Mouse (Mus musculus): ENCODE results near the gene Ddx27. TPM values are rescaled to one million over a fixed set of nuclear protein-coding genes. Genes with fewer than 3 reads are reported as not detected.

Ddx27 gene
- polyA plus RNA-seq (2012; ENCODE audit: low replicate concordance) = 37.7 and 100 TPM in 2 replicates

DNA sequence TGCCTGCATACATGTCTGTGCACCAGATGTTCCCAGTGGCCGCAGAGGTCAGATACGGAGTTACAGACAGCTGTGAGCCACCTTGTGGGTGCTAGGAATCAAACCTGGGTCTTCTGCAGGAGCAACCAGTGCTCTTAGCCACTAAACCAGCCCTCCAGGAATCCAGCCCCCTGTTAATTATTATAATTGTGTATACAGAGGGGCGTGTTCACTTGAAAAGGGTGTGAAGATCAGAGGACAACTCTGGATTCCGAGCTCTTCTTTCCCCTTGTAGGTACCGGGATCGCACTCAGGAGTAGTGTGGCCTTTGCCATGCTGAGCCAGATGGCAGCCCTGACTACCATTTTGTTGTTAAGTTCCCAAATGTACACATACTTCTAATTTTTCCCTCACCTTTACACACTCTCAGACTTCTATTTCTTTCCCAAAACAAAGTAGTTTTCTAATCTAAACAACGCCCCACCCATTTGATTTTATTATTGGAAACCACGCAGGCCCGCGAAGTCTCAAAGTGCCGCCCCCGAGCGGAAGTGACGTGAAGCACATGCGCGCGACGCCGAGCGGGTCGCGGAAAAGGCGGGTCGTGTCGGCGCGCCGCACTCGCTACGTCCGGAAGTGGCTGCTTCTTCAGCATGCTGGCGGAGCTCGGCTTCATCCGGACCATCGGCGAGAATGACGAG, at the start of gene Ddx27:
Gene Ddx27, plus strand, starts transcription at position 492 of the 680 bp plus-strand sequence.

GRCm38 (mm10) chr2:166995796-166996532, 19.0 kb upstream of the Ddx27 start, which contains the start of gene Stau1:
Gene Stau1 (minus strand): TSS chr2:166996299.

DNA sequence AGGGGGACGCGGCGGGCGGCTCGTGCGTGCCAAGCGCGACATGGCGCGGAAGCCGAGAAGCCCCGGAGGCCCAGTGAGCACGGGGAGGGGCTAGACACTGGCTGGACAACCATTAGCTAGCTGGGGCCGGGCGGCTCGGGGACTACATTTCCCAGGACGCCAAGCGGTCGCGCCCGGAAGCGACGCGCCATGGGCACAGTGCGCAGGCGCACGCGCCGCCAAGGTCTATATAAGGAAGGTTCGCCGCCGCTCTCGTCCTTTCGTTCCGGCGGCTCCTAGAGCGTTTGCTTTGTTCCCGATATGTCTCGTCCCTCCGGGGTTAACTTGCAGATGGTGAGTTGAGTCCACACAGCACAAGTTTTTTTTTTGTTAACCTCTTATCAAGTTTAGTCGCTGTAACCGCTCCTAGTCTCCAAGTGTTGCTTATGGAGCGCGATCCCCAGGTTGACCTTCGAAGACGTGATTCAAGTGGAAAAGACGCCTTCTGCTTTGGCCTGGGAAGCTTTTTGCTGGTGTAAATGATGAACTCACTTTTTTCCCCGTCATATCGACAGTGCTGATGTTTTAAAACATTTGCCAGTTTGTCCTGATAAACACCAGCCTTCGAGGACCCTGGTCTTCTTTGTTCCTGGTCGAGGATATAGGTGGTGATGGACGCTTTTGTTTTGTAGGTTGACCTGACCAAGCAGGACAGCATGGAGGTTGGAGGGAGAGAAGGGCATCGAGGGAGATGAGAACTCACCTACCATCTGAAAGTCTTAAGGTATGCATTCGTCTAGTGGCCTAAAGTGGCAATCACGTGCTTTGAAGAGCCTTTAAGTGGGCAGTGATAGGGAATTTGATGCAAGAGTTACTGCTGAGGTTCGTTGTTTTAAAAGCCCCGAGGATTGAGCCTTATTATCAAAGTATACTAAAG, 48.2 kb downstream of the Ddx27 start, which contains the start of gene Znfx1:
Gene Znfx1, minus strand, starts transcription at position 51 of the 916 bp plus-strand sequence.

Other genes starting within 250 kb of the Ddx27 start
- 2.7 and 5.9 TPM in 2 replicates for gene Trp53rkb, start 222.7 kb upstream of the Ddx27 start, polyA plus RNA-seq (2012; ENCODE audit: low replicate concordance)
- gene Arfgef2, start 209.6 kb upstream of the Ddx27 start, polyA plus RNA-seq (2012; ENCODE audit: low replicate concordance) = 6.2 and 7.2 TPM in 2 replicates
- gene Cse1l, start 109.2 kb upstream of the Ddx27 start, polyA plus RNA-seq (2012; ENCODE audit: low replicate concordance) = 1.3 and 17.8 TPM in 2 replicates
- 12.2 and 39.7 TPM in 2 replicates for gene Stau1, start 18.9 kb upstream of the Ddx27 start, polyA plus RNA-seq (2012; ENCODE audit: low replicate concordance)
- 5.1 and 24.6 TPM in 2 replicates for gene Znfx1, start 47.8 kb downstream of the Ddx27 start, polyA plus RNA-seq (2012; ENCODE audit: low replicate concordance)
- gene Kcnb1, start 175.0 kb downstream of the Ddx27 start, polyA plus RNA-seq (2012; ENCODE audit: low replicate concordance) = 0.19 and 0.34 TPM in 2 replicates
- gene Ptgis, start 225.4 kb downstream of the Ddx27 start, polyA plus RNA-seq (2012; ENCODE audit: low replicate concordance) = 0.73 and 1.0 TPM in 2 replicates

Measured in leukemia stem cell, adult 10-12 weeks (primary cell).